Mouse (Mus musculus): Measurements from ENCODE around the gene Gk2.

Gk2 gene

GRCm38 (mm10) chr5:97456816-97457215 lies at the start of gene Gk2:
Gene Gk2, minus strand, starts transcription at chr5:97457021.
- DNase-seq (ENCODE audit: low read depth in 1 of 2, low spot score in 2 of 2) = no peak

- DNase-seq (ENCODE audit: low read depth in 1 of 2, low spot score in 2 of 2) = no peak
These were observed 41.2 kb upstream of the Gk2 start for GRCm38 (mm10) chr5:97498041-97498440.

GRCm38 (mm10) chr5:97495488-97496092 lies 38.8 kb upstream of the Gk2 start:
- DNase-seq (ENCODE audit: low read depth in 1 of 2, low spot score in 2 of 2) = no peak

- no peak for DNase-seq (ENCODE audit: low read depth in 1 of 2, low spot score in 2 of 2)
These were observed 36.6 kb upstream of the Gk2 start for GRCm38 (mm10) chr5:97493421-97493820.

- no peak for DNase-seq (ENCODE audit: low read depth in 1 of 2, low spot score in 2 of 2)
These were observed 29.3 kb upstream of the Gk2 start for GRCm38 (mm10) chr5:97486141-97486540.

- DNase-seq (ENCODE audit: low read depth in 1 of 2, low spot score in 2 of 2) = no peak
These were observed 23.2 kb upstream of the Gk2 start for GRCm38 (mm10) chr5:97479991-97480390.

GRCm38 (mm10) chr5:97467246-97467645 lies 10.4 kb upstream of the Gk2 start:
- no peak for DNase-seq (ENCODE audit: low read depth in 1 of 2, low spot score in 2 of 2)

- no peak for DNase-seq (ENCODE audit: low read depth in 1 of 2, low spot score in 2 of 2)
These were observed 9.8 kb upstream of the Gk2 start for GRCm38 (mm10) chr5:97466430-97467158.

- DNase-seq (ENCODE audit: low read depth in 1 of 2, low spot score in 2 of 2) = no peak
These were observed 9.1 kb upstream of the Gk2 start for GRCm38 (mm10) chr5:97465956-97466355.

GRCm38 (mm10) chr5:97462856-97463255 lies 6.0 kb upstream of the Gk2 start:
- DNase-seq (ENCODE audit: low read depth in 1 of 2, low spot score in 2 of 2) = no peak

- no peak for DNase-seq (ENCODE audit: low read depth in 1 of 2, low spot score in 2 of 2)
These were observed 5.4 kb downstream of the Gk2 start for GRCm38 (mm10) chr5:97451451-97451850.

GRCm38 (mm10) chr5:97444191-97444590 lies 12.6 kb downstream of the Gk2 start:
- no peak for DNase-seq (ENCODE audit: low read depth in 1 of 2, low spot score in 2 of 2)

GRCm38 (mm10) chr5:97432512-97432911 lies 24.3 kb downstream of the Gk2 start:
- DNase-seq (ENCODE audit: low read depth in 1 of 2, low spot score in 2 of 2) = no peak

- DNase-seq (ENCODE audit: low read depth in 1 of 2, low spot score in 2 of 2) = no peak
These were observed 26.8 kb downstream of the Gk2 start for GRCm38 (mm10) chr5:97429976-97430375.

GRCm38 (mm10) chr5:97421669-97422068 lies 35.2 kb downstream of the Gk2 start:
- DNase-seq (ENCODE audit: low read depth in 1 of 2, low spot score in 2 of 2) = no peak

GRCm38 (mm10) chr5:97417185-97417584 lies 39.6 kb downstream of the Gk2 start:
- no peak for DNase-seq (ENCODE audit: low read depth in 1 of 2, low spot score in 2 of 2)

GRCm38 (mm10) chr5:97415837-97416236 lies 41.0 kb downstream of the Gk2 start:
- DNase-seq (ENCODE audit: low read depth in 1 of 2, low spot score in 2 of 2) = no peak

- no peak for DNase-seq (ENCODE audit: low read depth in 1 of 2, low spot score in 2 of 2)
These were observed 43.1 kb downstream of the Gk2 start for GRCm38 (mm10) chr5:97413716-97414115.

- DNase-seq (ENCODE audit: low read depth in 1 of 2, low spot score in 2 of 2) = no peak
These were observed 46.6 kb downstream of the Gk2 start for GRCm38 (mm10) chr5:97410190-97410589.

- no peak for DNase-seq (ENCODE audit: low read depth in 1 of 2, low spot score in 2 of 2)
These were observed 47.6 kb downstream of the Gk2 start for GRCm38 (mm10) chr5:97409234-97409704.

Measured in monocyte, adult 2 months (primary cell).